Mouse (Mus musculus) kidney, postnatal 14 days (tissue): ENCODE measurements around the gene Fam172a.

Experiments
- DNase-seq: peaks from one replicate; pipeline ENCODE4 v3.0.0; 2022; ENCODE audit warnings: mixed read lengths

Gene Fam172a

GRCm38 (mm10) chr13:78102337-78102736 is 400.5 kb downstream of the Fam172a start:
- no peak for DNase-seq

GRCm38 (mm10) chr13:78104851-78105250 is 403.0 kb downstream of the Fam172a start:
- DNase-seq, result no peak

- DNase-seq, result no peak
Observed at GRCm38 (mm10) chr13:78110648-78111047, 408.8 kb downstream of the Fam172a start.

- DNase-seq, result no peak
Observed at GRCm38 (mm10) chr13:78113978-78114377, 412.1 kb downstream of the Fam172a start.

GRCm38 (mm10) chr13:78118715-78119114 is 416.9 kb downstream of the Fam172a start:
- no peak for DNase-seq

GRCm38 (mm10) chr13:78121991-78122390 is 420.2 kb downstream of the Fam172a start:
- DNase-seq, result no peak

- no peak for DNase-seq
Observed at GRCm38 (mm10) chr13:78123911-78124426, 422.1 kb downstream of the Fam172a start.

GRCm38 (mm10) chr13:78157465-78157864 is 455.6 kb downstream of the Fam172a start:
- no peak for DNase-seq

GRCm38 (mm10) chr13:78162149-78162548 is 460.3 kb downstream of the Fam172a start:
- no peak for DNase-seq

GRCm38 (mm10) chr13:78163087-78163958 is 461.5 kb downstream of the Fam172a start:
- DNase-seq, result peak; percentile 71

- no peak for DNase-seq
Observed at GRCm38 (mm10) chr13:78164941-78165340, 463.1 kb downstream of the Fam172a start.

- DNase-seq, result no peak
Observed at GRCm38 (mm10) chr13:78168166-78168565, 466.3 kb downstream of the Fam172a start.

- DNase-seq, result peak; percentile 24
Observed at GRCm38 (mm10) chr13:78171320-78171719, 469.5 kb downstream of the Fam172a start.

- no peak for DNase-seq
Observed at GRCm38 (mm10) chr13:78171984-78172636, 470.3 kb downstream of the Fam172a start.

- no peak for DNase-seq
Observed at GRCm38 (mm10) chr13:78172861-78173260, 471.0 kb downstream of the Fam172a start.

- DNase-seq, result no peak
Observed at GRCm38 (mm10) chr13:78174191-78174590, 472.4 kb downstream of the Fam172a start.

GRCm38 (mm10) chr13:78174891-78175290 is 473.1 kb downstream of the Fam172a start:
- DNase-seq, result no peak

GRCm38 (mm10) chr13:78175821-78176380 is 474.1 kb downstream of the Fam172a start:
- DNase-seq, result peak; percentile 34

- DNase-seq, result no peak
Observed at GRCm38 (mm10) chr13:78177381-78177950, 475.6 kb downstream of the Fam172a start.

GRCm38 (mm10) chr13:78178021-78178420 is 476.2 kb downstream of the Fam172a start:
- no peak for DNase-seq

- DNase-seq, result no peak
Observed at GRCm38 (mm10) chr13:78178771-78179170, 476.9 kb downstream of the Fam172a start.

- DNase-seq, result no peak
Observed at GRCm38 (mm10) chr13:78179312-78180097, 477.7 kb downstream of the Fam172a start.
